Mouse (Mus musculus): ENCODE measurements around the gene Sys1. TPM values are rescaled to one million over a fixed set of nuclear protein-coding genes. Genes with fewer than 3 reads are reported as not detected.

Gene Sys1
- total RNA-seq, 2 experiments from 2014 or later: 40.9 to 41.8 TPM

DNA sequence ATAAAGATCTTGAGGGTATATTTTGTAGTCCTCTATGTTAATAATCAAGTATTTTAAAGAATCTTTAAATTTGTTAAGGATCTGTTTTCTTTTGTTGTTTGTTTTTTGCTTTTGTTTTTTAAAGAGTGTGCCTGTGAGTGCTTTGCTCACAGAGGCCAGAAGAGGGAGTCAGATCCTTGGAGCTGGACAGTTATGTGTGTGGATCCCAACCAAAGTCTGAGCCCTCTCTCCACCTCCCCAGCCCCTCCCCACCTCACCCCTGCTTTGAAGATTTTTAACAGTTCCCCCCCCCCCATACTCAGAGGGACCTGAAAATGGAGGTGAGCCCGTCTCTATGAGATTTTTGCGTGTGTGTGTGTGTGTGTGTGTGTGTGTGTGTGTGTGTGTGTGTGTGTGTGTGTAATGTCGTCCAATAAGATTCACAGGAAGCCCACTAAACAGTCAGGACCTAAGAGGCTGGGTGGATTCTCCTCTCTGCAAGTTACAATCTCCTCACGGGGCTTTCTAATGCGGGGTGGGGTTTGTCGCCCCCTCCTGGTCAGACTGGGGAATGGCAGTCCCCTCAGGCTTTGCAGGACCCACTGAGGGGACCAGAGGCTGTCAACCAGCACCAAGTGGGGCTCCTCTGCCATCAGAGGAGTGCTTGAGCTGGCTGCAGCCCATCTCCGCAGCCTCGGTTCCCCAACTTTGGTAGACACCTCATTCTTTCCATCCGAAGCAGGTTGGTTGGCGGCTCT lies 60.9 kb downstream of the Sys1 start:
- no peak for DNase-seq (ENCODE audit: extremely low spot score in 1 of 2, low spot score in 2 of 2)
- intact Hi-C loops (cut with DNase I): no loop called here

DNA sequence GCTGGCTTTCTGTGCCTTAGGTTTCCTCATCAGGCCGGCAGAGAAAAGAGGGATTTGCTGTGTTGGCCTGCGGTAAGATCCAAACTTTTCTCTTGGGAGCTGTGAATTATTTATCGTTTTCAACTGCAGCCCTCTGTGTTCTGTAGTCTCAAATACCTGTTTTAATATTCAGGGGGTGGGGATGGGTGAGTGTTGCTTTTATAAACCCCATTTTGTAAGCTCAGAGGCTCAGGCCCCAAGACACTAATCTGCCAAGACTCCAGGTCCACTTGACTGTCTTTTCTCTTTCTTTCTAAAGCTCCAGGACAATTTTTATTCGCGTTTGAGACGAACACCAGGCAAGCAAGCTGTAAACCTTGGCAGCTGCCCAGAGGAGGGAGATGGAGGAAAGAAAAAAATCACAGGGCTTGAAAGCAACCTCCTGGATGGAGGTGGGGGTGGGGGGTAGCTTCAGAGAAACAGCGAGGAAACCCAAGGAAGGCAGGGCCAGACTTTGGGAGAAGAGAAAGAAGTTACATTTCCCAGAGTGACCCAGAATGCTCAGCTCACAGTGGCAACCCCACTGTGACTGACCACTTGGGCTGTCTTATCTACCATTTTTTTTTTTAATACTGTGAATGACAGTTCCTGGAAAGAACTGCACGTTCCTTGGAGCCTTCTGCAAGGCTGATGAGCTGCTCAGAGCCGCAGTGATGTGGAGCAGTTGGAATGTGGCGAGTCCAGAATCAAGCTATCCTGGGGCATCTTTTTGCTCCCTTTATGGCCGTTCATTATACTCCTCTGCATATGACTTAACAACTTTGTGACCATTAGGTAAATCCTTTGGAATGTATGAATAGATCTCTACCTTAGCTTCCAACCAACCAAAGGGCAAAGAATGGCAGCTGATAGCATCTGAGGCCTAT lies 61.8 kb downstream of the Sys1 start:
- DNase-seq (ENCODE audit: extremely low spot score in 1 of 2, low spot score in 2 of 2): no peak

DNA sequence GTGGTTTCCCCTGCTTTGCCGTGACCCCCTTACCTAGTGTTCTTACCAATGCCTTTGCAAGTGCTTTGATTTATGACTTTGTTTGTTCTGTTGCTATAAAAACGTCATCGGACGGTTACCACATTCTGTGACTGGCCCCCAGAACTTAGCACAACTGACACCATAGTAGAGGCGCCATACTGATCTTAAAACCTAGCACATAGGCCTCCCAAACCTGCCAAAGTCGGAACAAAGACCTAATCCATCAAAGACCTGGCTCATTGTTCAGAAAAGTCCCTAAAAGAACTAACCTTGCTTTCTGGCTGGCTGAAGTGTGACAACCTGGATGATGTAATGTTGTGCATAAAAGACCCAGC lies 62.4 kb downstream of the Sys1 start:
- intact Hi-C loops (cut with DNase I): no loop called here
- DNase-seq (ENCODE audit: extremely low spot score in 1 of 2, low spot score in 2 of 2): no peak

More for the DNA sequence above, 61.8 kb downstream of the Sys1 start:
- intact Hi-C loops (cut with DNase I): no loop called here

DNA sequence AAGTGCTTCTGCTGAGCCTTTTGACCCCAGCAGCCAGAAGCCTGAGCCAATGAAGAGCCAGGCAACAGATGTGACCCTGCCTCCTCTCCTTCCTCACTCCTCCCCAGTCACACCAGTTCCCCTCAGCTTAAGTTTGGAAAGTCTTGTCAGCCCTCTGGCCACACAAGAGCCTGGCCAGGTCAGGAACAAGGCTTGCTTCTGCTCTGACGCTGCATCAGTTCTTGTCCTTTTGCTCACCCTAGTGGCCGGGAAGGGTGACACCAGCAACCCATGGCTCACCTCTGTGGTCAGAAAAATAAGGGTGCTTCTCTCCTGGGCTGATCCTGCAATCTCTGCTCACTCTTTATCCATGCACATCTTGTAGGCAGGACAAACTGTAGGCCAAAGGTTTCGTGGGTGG lies 64.0 kb downstream of the Sys1 start:
- intact Hi-C loops (cut with DNase I): no loop called here
- DNase-seq (ENCODE audit: extremely low spot score in 1 of 2, low spot score in 2 of 2): no peak

DNA sequence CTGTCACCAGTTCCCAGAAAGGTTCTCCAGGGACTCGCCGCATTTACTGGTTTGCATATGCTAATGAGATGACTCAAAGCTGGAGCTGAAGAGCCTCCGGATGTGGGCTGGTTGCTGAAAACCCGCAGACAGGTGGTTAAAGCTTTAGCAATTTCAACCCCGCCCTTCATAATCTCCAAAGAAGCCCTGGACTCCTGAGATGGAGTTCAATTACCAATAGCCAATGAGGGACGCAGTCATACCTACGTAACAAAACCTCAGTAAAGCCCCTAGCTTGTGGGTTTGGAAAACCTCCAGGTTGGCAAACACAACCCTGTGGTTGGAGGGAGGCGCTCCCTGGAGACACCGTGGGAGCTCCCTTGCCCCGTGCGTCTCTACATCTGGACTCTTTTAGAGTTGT lies 65.1 kb downstream of the Sys1 start:
- intact Hi-C loops (cut with DNase I): no loop called here
- no peak for DNase-seq (ENCODE audit: extremely low spot score in 1 of 2, low spot score in 2 of 2)

DNA sequence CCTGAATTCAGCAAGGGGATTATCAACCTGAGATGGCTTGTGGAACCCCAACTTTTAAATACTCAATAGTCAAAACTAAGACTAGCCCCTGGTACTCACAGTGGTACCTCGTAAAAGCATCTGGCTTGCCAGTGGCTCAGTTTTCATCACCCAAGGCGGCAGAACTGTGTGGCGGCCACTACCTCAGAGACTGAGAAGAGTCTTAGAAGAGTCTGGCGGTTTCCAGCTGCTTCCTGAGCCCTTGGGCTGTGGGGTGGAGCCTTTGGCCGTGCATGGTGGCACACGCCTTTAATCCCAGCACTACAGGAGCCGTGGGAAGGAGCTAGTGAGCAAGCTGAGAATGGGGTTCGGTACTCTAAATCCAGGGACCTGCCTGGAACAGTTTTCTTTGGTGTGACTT lies 65.5 kb downstream of the Sys1 start:
- no peak for DNase-seq (ENCODE audit: extremely low spot score in 1 of 2, low spot score in 2 of 2)

DNA sequence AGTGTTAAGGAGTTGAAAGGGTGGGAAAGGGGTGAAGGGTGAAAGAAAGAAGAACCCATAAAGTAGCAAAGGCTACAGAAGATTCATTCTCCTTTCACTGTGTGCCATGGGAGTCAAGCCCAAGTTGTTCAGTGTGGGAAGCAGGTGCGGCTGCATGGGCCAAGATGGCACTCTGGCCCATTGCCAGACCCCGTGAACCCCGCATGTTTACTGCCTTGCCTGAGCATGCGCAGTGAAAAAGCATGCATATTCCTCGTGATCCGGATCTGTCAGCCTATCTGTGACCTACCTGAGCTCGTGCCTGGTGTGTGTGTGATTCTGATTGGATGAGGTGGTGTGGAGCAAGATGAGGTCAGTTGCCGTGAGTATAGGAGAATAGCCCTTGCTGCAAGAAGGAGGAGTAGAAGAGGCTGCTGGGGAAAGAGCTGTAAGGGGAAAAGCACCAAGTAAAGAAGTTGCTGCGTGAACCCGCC lies 66.6 kb downstream of the Sys1 start:
- intact Hi-C loops (cut with DNase I): no loop called here
- DNase-seq (ENCODE audit: extremely low spot score in 1 of 2, low spot score in 2 of 2): no peak

More for the DNA sequence above, 65.5 kb downstream of the Sys1 start:
- intact Hi-C loops (cut with DNase I): no loop called here

DNA sequence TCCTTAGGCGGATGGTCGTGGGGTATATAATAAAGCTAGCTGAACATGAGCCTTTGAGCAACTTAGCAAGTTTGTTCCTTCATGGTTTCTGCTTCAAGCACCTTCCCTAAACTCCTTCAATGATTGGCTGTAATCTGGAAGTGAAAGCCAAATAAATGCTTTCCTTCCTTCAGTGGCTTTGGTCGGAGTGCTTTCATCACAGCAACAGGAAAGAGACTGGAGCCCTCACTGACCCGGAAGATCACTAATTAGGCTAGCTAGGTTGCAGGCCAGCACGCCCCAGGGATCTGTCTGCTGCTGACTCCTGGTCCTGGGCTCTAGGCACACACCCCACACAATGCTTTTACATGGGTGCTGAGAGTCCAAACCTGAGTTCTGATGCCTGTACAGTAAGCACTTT lies 71.8 kb downstream of the Sys1 start:
- no peak for DNase-seq (ENCODE audit: extremely low spot score in 1 of 2, low spot score in 2 of 2)
- intact Hi-C loops (cut with DNase I): no loop called here

Other genes starting within 250 kb of the Sys1 start
- not detected for gene Wfdc15b, start 235.3 kb upstream of the Sys1 start, total RNA-seq (2021)
- gene Svs2, start 218.5 kb upstream of the Sys1 start, total RNA-seq (2021): not detected
- gene Svs3b, start 200.3 kb upstream of the Sys1 start, total RNA-seq (2021): not detected
- gene Svs4, start 178.5 kb upstream of the Sys1 start, total RNA-seq (2021): not detected
- gene Svs3a, start 167.7 kb upstream of the Sys1 start, total RNA-seq (2021): not detected
- not detected for gene Svs6, start 140.2 kb upstream of the Sys1 start, total RNA-seq (2021)
- gene Svs5, start 124.2 kb upstream of the Sys1 start, total RNA-seq (2021): not detected
- gene Slpi, start 67.9 kb upstream of the Sys1 start, total RNA-seq (2021): under 1 TPM; 0.62 to 0.93 TPM
- gene Rbpjl, start 53.8 kb upstream of the Sys1 start, total RNA-seq (2021): under 1 TPM; 0.41 to 0.79 TPM
- 10 to 100 TPM; 13.0 to 14.9 TPM for gene Matn4, start 51.8 kb upstream of the Sys1 start, total RNA-seq (2021)
- 10 to 100 TPM; 35.9 to 56.8 TPM for gene Sdc4, start 13.1 kb upstream of the Sys1 start, total RNA-seq (2021)
- gene Gm20458, start 4.0 kb downstream of the Sys1 start, total RNA-seq (2021): 1 to 10 TPM; 2.2 to 6.0 TPM
- not detected for gene Trp53tg5, start 16.8 kb downstream of the Sys1 start, total RNA-seq (2021)
- 10 to 100 TPM; 75.5 to 77.3 TPM for gene Dbndd2, start 29.1 kb downstream of the Sys1 start, total RNA-seq (2021)
- gene Pigt, start 40.6 kb downstream of the Sys1 start, total RNA-seq (2021): 100 to 1,000 TPM; 119 to 124 TPM
- gene Wfdc2, start 105.4 kb downstream of the Sys1 start, total RNA-seq (2021): under 1 TPM in 1 of 2 experiments, not detected in 1; 0.84 TPM
- gene Spint3, start 116.5 kb downstream of the Sys1 start, total RNA-seq (2021): not detected
- 1 to 10 TPM in 1 of 2 experiments, under 1 TPM in 1; 0.47 to 1.7 TPM for gene Wfdc6a, start 128.5 kb downstream of the Sys1 start, total RNA-seq (2021)
- not detected for gene Eppin, start 136.6 kb downstream of the Sys1 start, total RNA-seq (2021)
- not detected for gene Wfdc6b, start 156.6 kb downstream of the Sys1 start, total RNA-seq (2021)
- not detected for gene Wfdc8, start 156.7 kb downstream of the Sys1 start, total RNA-seq (2021)
- gene Wfdc16, start 181.8 kb downstream of the Sys1 start, total RNA-seq (2021): not detected
- gene Wfdc10, start 199.1 kb downstream of the Sys1 start, total RNA-seq (2021): not detected
- not detected for gene Wfdc9, start 199.6 kb downstream of the Sys1 start, total RNA-seq (2021)
- gene Wfdc11, start 217.1 kb downstream of the Sys1 start, total RNA-seq (2021): not detected
- not detected for gene Wfdc13, start 228.1 kb downstream of the Sys1 start, total RNA-seq (2021)
- not detected for gene Spint4, start 241.5 kb downstream of the Sys1 start, total RNA-seq (2021)

All from left cerebral cortex, postnatal 10 days (tissue).